In the genomic region with DNA sequence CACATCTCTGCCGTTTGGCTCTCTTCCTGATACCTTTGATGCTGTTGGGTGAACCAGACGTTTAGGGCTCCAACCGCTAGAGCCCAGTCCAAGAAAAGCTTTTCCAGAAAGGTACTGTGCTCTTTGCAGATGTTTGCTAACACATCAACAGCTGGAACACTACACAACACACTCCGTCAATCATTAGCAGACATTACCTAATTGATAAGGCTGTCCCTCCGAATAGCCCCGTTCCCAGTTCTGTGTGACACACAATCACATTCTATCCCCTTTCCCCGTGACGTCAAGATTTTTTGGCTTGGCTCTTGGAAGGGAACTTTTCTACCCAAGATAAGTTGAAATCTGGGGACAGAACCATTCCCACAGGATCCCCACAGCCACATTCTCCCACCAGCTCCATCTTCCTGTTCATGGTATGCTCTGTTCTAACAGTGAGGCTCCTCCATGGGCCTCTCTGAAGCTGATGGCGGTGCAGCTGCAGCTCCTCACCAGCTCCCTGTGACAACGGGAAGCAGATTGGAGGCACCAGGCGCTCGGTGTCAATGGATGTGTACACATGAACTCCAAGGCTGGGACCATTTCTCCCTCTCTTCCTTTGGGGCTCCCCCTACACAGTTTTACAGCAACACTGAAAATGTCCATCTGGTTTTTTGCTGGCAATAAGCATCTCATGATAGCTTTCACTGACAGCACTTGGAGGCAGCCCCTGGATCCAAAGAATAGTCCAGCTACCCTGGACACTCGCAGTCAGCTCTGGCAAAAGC, we compare ENCODE assay signal across 9 mouse cellular contexts.
DNase-seq lines count a peak whose midpoint lies in the region.
"Had no signal": no experiment of that assay in that cellular context is flagged by ENCODE, and none has a peak within 500 bp of the region (broad histone marks: within the 10 kb centered on the region; RNA-seq: fewer than 3 reads in every experiment).

No protein-coding gene starts in this region.

- DNase-seq in kidney, postnatal 10 days, result peak; percentile 78
- no peak for DNase-seq in kidney, adult 8-10 months
- DNase-seq in heart, adult 8-10 months (ENCODE audit: low spot score), result peak; percentile 76
- peak; percentile 65 to 79 for DNase-seq in heart, postnatal 10 days
- peak; percentile 68 for DNase-seq in lung, postnatal 10 days
- no peak for DNase-seq in thymus, postnatal 0 days (ENCODE audit: low spot score)
- no peak for DNase-seq in retina, embryonic 14.5 days (ENCODE audit: low spot score)
- no peak for DNase-seq in right cerebral cortex, postnatal 4 days
- DNase-seq: cerebellum, postnatal 10 days had no signal

- intact Hi-C loops in heart, postnatal 10 days (cut with DNase I), result no loop called here

Comparison
In these comparisons a context has a peak if more than half of its experiments do, and no peak if none do; other contexts are left out.
1. DNase-seq: peak in kidney, postnatal 10 days (single experiment), heart, adult 8-10 months (single experiment), heart, postnatal 10 days (2 of 2) and lung, postnatal 10 days (single experiment); none in kidney, adult 8-10 months (0 of 2), thymus, postnatal 0 days (single experiment), retina, embryonic 14.5 days (single experiment) and right cerebral cortex, postnatal 4 days (single experiment).